Mouse (Mus musculus) kidney, adult 2 months (tissue): ENCODE data around the gene Gm15737.

ENCODE experiments used
- CTCF ChIP-seq: fragments of 200-500 bp; conservative IDR thresholded peaks from 2 replicates; pipeline ENCODE4 v1.5.1; 2011; ENCODE audit warnings: low read depth, mild to moderate bottlenecking, control low read depth, low read length, moderate library complexity, mixed read lengths; ENCODE audit not compliant: insufficient read depth, insufficient read length
- POLR2A ChIP-seq: fragments of 200-500 bp; IDR thresholded peaks from one replicate; pipeline ENCODE4 v1.6.1; 2011; ENCODE audit warnings: low read depth, low read length, control low read depth

- TF ChIP-seq POLR2A (no peak), CTCF (no peak)
These were observed 35.3 kb downstream of the Gm15737 start for GRCm38 (mm10) chr6:92904491-92904890.
